Mouse (Mus musculus): ENCODE results near the gene Ube2d3.
A peak's percentile ranks its signal among the peaks of the same experiment; 100 is the strongest.

The Ube2d3 gene

GRCm38 (mm10) chr3:135437758-135438495, at the start of gene Ube2d3:
Gene Ube2d3 (plus strand): TSS chr3:135438149.
- DNase-seq (ENCODE audit: low spot score): peak; percentile 99

- no peak for DNase-seq (ENCODE audit: low spot score)
Observed at GRCm38 (mm10) chr3:135393186-135393585, 44.8 kb upstream of the Ube2d3 start.

- DNase-seq (ENCODE audit: low spot score): peak; percentile 9
Observed at GRCm38 (mm10) chr3:135395085-135395484, 42.9 kb upstream of the Ube2d3 start.

- DNase-seq (ENCODE audit: low spot score): peak; percentile 8
Observed at GRCm38 (mm10) chr3:135396081-135396480, 41.9 kb upstream of the Ube2d3 start.

GRCm38 (mm10) chr3:135397112-135397511, 40.8 kb upstream of the Ube2d3 start:
- DNase-seq (ENCODE audit: low spot score): no peak

GRCm38 (mm10) chr3:135402201-135402658, 35.7 kb upstream of the Ube2d3 start:
- peak; percentile 91 for DNase-seq (ENCODE audit: low spot score)

- no peak for DNase-seq (ENCODE audit: low spot score)
Observed at GRCm38 (mm10) chr3:135403211-135403610, 34.7 kb upstream of the Ube2d3 start.

GRCm38 (mm10) chr3:135403856-135404255, 34.1 kb upstream of the Ube2d3 start:
- DNase-seq (ENCODE audit: low spot score): no peak

- no peak for DNase-seq (ENCODE audit: low spot score)
Observed at GRCm38 (mm10) chr3:135404599-135404998, 33.4 kb upstream of the Ube2d3 start.

- no peak for DNase-seq (ENCODE audit: low spot score)
Observed at GRCm38 (mm10) chr3:135407351-135407750, 30.6 kb upstream of the Ube2d3 start.

- DNase-seq (ENCODE audit: low spot score): no peak
Observed at GRCm38 (mm10) chr3:135409219-135409618, 28.7 kb upstream of the Ube2d3 start.

- DNase-seq (ENCODE audit: low spot score): no peak
Observed at GRCm38 (mm10) chr3:135411056-135411455, 26.9 kb upstream of the Ube2d3 start.

GRCm38 (mm10) chr3:135411824-135412223, 26.1 kb upstream of the Ube2d3 start:
- DNase-seq (ENCODE audit: low spot score): no peak

- DNase-seq (ENCODE audit: low spot score): no peak
Observed at GRCm38 (mm10) chr3:135417245-135417644, 20.7 kb upstream of the Ube2d3 start.

GRCm38 (mm10) chr3:135417799-135418198, 20.1 kb upstream of the Ube2d3 start:
- DNase-seq (ENCODE audit: low spot score): no peak

GRCm38 (mm10) chr3:135420542-135421309, 17.2 kb upstream of the Ube2d3 start:
- no peak for DNase-seq (ENCODE audit: low spot score)

- no peak for DNase-seq (ENCODE audit: low spot score)
Observed at GRCm38 (mm10) chr3:135421310-135421594, 16.7 kb upstream of the Ube2d3 start.

GRCm38 (mm10) chr3:135422232-135422855, 15.6 kb upstream of the Ube2d3 start:
- DNase-seq (ENCODE audit: low spot score): no peak

GRCm38 (mm10) chr3:135422856-135423607, 14.9 kb upstream of the Ube2d3 start:
- peak; percentile 79 for DNase-seq (ENCODE audit: low spot score)

GRCm38 (mm10) chr3:135423608-135424212, 14.2 kb upstream of the Ube2d3 start, which contains the start of gene Cisd2:
Gene Cisd2 (minus strand): TSS chr3:135423925.
- DNase-seq (ENCODE audit: low spot score): no peak

GRCm38 (mm10) chr3:135436901-135437616, 890 bp upstream of the Ube2d3 start:
- DNase-seq (ENCODE audit: low spot score): no peak

Measured in urinary bladder, postnatal 14 days (tissue).